Mouse (Mus musculus) embryonic fibroblast, embryonic 13.5 days (primary cell): ENCODE results near the gene Hoxc4. TPM values are rescaled to one million over a fixed set of nuclear protein-coding genes. Genes with fewer than 3 reads are reported as not detected.

Experiments
- H3K27ac ChIP-seq: 2 replicates; pipeline ENCODE4 v1.5.1; 2012; ENCODE audit warnings: low read length, control low read depth, inconsistent platforms; ENCODE audit not compliant: insufficient read depth
- H3K4me1 ChIP-seq: 2 replicates; pipeline ENCODE4 v1.6.1; 2011; ENCODE audit warnings: low read length; ENCODE audit not compliant: control insufficient read depth, insufficient read depth
- H3K4me3 ChIP-seq: 2 replicates; pipeline ENCODE4 v1.5.1; 2011; ENCODE audit warnings: mild to moderate bottlenecking, control low read depth, low read length; ENCODE audit not compliant: insufficient read depth
- CTCF ChIP-seq: IDR thresholded peaks from 2 replicates; pipeline ENCODE4 v1.5.1; 2011; ENCODE audit warnings: mild to moderate bottlenecking, control low read depth, low read length, moderate library complexity, borderline replicate concordance; ENCODE audit not compliant: insufficient read depth
- POLR2A ChIP-seq: IDR thresholded peaks from 2 replicates; pipeline ENCODE4 v1.6.1; 2011; ENCODE audit warnings: low read depth, mild to moderate bottlenecking, control low read depth, low read length, moderate library complexity
- polyA plus RNA-seq: library from polyadenylated mRNA; stranded (reverse); fragments of >200 nt; gene quantifications from 2 replicates; pipeline ENCODE4 v1.2.4, GENCODE M21; 2011; ENCODE audit warnings: low read depth; ENCODE audit not compliant: missing spikeins, insufficient read length

Gene Hoxc4
- polyA plus RNA-seq, 1 experiment, result 12.6 TPM

GRCm38 (mm10) chr15:103010112-103010846, 8.5 kb upstream of the Hoxc4 start:
- peak overlapping the region; percentile 99 for H3K27ac ChIP-seq
- peak overlapping the region; percentile 56 for H3K4me3 ChIP-seq
- no peaks in the 10 kb centered on the region; the same call in 1 of the 2 replicates for H3K4me1 ChIP-seq
- TF ChIP-seq CTCF (no peak), POLR2A (no peak)

GRCm38 (mm10) chr15:103010847-103011555, 7.7 kb upstream of the Hoxc4 start:
- peak overlapping the region; percentile 99 for H3K27ac ChIP-seq
- TF ChIP-seq POLR2A (no peak), CTCF (no peak)
- H3K4me1 ChIP-seq, result no peaks in the 10 kb centered on the region
- peak overlapping the region; percentile 56 for H3K4me3 ChIP-seq

- Histone ChIP-seq H3K4me1 (no peaks in the 10 kb centered on the region; the same call in 1 of the 2 replicates), H3K4me3 (peak overlapping the region; percentile 12), H3K27ac (peak overlapping the region; percentile 56)
- TF ChIP-seq CTCF (no peak), POLR2A (0 out of 2 replicates have a peak, but pooled peaks have one; percentile 14)
Measured at GRCm38 (mm10) chr15:103011928-103012486, 6.7 kb upstream of the Hoxc4 start.

- TF ChIP-seq CTCF (peak; percentile 64; the same call in 1 of the 2 replicates), POLR2A (no peak)
- Histone ChIP-seq H3K4me1 (no peaks in the 10 kb centered on the region; the same call in 1 of the 2 replicates), H3K4me3 (peak overlapping the region; percentile 33; the same call in 1 of the 2 replicates), H3K27ac (peak overlapping the region; percentile 73; the same call in 1 of the 2 replicates)
Measured at GRCm38 (mm10) chr15:103013238-103013984, 5.3 kb upstream of the Hoxc4 start.

- peak overlapping the region; percentile 73 for H3K27ac ChIP-seq
- H3K4me1 ChIP-seq, result no peaks in the 10 kb centered on the region; the same call in 1 of the 2 replicates
Measured at GRCm38 (mm10) chr15:103014166-103015008, 4.3 kb upstream of the Hoxc4 start.

GRCm38 (mm10) chr15:103015009-103015399, 3.7 kb upstream of the Hoxc4 start:
- TF ChIP-seq CTCF, result no peak
- no peak for TF ChIP-seq POLR2A
- Histone ChIP-seq H3K4me1 (no peaks in the 10 kb centered on the region; the same call in 1 of the 2 replicates), H3K27ac (peak overlapping the region; percentile 41), H3K4me3 (peak overlapping the region; percentile 33)

More at GRCm38 (mm10) chr15:103014166-103015008, 4.3 kb upstream of the Hoxc4 start:
- peak overlapping the region; percentile 33 for H3K4me3 ChIP-seq
- peak; percentile 24; the same call in 1 of the 2 replicates for TF ChIP-seq POLR2A
- TF ChIP-seq CTCF, result no peak

GRCm38 (mm10) chr15:103015406-103016166, 3.1 kb upstream of the Hoxc4 start:
- no peak for TF ChIP-seq CTCF
- Histone ChIP-seq H3K4me3 (peak overlapping the region; percentile 33), H3K27ac (peak overlapping the region; percentile 41), H3K4me1 (no peaks in the 10 kb centered on the region; the same call in 1 of the 2 replicates)

GRCm38 (mm10) chr15:103020899-103021418, 2.2 kb downstream of the Hoxc4 start:
- Histone ChIP-seq H3K4me3 (no peak overlapping the region), H3K4me1 (no peaks in the 10 kb centered on the region; the same call in 1 of the 2 replicates), H3K27ac (no peak overlapping the region)
- no peak for TF ChIP-seq CTCF
- no peak for TF ChIP-seq POLR2A
